Mouse (Mus musculus) left cerebral cortex, postnatal 14 days (tissue): ENCODE measurements at regions not wholly inside any gene's neighbourhood (a gene's known extent, or its start where the extent isn't known, plus 50 kb on each side); places are given as distances from the start of the nearest gene placed in this dataset.

Experiments used
- DNase-seq, 2 experiments: peaks; one replicate each; pipeline ENCODE4 v3.0.0; 2021 to 2022; ENCODE audit warnings: low spot score in 2 of 2, mixed read lengths in 1 of 2
- intact Hi-C: fragments of 180-260 bp; cut with DNase I; formaldehyde crosslinking; loops from one replicate; pipeline ENCODE4 v1.15.1; 2025

GRCm38 (mm10) chr3:34593279-34593678 lies 56.9 kb upstream of the Sox2 start:
- intact Hi-C loops: no loop called here
- no peak for DNase-seq

DNA sequence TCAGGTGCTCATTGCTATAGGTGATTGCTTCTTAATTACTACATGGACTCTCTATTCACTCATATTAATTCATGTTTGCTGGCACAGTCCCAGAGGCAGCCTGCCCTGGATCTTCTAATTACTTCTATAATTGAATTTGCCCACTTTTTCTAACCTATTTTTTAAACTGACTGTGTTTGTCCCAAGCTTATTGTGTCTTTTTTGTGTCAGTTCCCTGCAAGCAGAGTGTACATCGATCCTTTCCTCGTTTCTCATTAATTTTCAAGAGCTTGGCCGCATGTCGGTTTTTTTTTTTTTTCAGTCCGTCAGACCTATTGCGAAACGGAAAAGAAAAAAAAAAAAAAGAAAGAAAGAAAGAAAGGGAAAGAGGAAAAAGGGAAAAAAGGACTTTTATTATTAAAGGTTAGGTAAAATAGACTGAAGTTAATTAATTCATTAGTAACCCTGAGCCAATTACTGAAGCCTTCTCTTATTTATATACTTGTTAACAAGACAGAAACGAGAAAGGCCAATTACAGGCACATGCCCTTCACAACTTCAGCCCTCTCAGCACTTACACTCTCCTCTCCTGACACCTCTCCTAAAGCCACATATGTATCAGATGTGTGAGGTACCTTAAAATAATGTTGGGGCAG lies 72.2 kb upstream of the Sox2 start:
- intact Hi-C loops: no loop called here
- no peak for DNase-seq

DNA sequence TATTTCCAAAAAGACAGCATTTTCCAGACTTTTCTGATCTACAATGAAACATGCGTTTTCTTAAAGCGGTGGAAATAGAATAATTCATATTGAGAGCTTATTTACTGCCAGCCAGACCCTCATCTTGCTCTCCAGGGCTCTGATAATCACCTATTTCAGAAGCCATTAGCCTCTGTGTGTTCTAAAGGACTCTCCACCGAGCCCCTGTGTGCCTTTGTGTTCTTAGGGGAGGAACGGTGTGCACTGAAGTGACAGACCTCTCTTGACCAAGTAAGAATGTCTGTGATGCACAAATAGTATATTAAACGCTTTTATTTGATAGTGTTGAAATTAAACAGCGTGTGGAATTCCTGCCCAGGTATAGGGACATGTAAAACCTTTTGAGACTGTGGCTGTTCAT lies 73.1 kb upstream of the Sox2 start:
- intact Hi-C loops: no loop called here
- no peak for DNase-seq

DNA sequence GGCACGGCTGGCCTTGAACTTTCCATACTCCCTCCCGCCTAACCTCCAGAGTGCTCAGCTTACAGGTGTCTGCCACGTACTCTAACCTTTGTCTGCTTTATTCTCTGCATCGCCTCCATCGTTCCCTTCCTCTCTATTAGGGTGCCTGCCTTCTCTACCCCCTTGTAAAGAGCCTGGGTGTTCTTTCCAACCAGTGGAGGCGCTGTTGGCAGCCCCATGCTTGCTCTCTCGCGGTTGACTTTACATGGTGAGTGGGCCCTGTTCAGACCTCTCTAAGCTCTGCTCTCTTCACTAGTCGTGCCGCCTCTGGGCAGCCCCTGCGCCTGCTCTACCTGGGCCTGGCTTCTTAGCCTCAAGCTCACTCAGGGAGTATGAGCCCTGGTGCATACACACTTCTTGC lies 74.0 kb upstream of the Sox2 start:
- DNase-seq: no peak
- intact Hi-C loops: no loop called here

DNA sequence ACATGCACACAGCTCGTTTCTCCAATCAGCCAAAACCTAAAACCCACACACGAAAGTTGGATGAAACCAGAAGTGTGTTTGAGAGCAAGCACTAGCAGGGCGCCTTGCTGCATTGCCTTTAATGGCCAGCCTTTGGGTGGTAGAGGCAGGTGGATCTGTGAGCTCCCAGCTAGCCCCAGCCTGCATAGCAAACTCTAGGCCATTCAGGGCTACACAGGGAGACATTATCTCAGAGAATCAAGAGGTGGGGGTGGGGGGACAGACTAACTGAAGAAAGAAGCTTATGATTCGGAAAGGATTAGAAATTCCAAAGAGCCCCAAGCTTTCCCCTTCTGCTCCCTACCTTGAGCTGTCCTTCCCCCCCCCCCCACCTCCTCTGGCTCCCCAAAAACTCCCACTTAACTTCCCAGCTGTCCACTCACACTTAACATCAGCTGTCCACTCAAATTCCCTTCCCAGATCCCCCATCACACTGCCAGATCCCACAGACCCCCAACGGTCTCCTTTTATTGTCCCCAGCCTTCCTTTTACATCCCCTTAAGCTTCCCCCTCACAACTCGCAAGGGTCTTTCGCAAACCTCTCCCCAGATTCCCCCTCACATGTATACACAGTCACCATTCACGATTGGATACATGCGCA lies 75.4 kb upstream of the Sox2 start:
- intact Hi-C loops: no loop called here
- no peak for DNase-seq

DNA sequence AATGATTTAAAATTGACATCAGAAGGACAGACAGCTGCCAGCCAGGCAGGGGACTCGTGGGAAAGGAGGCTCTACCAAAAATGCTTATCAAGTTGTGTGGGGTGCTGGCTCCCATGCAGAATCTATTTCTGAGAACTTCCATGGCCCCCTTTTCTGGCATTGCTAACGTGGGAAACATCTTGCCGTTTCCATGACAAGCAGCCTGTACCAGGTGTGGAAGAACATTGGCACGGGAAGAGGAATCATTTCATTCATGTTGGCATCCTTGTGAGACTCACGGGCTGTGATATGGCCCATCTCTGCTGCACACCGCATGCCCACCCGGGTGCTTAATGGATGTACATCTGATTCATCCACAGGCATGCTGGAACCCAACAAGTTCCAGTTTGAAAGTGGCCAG lies 76.9 kb upstream of the Sox2 start:
- peak in 1 of 2 experiments; percentile 50 for DNase-seq
- intact Hi-C loops: no loop called here

GRCm38 (mm10) chr3:34572081-34572480 lies 78.1 kb upstream of the Sox2 start:
- intact Hi-C loops: no loop called here
- peak; percentile 83 to 87 for DNase-seq

DNA sequence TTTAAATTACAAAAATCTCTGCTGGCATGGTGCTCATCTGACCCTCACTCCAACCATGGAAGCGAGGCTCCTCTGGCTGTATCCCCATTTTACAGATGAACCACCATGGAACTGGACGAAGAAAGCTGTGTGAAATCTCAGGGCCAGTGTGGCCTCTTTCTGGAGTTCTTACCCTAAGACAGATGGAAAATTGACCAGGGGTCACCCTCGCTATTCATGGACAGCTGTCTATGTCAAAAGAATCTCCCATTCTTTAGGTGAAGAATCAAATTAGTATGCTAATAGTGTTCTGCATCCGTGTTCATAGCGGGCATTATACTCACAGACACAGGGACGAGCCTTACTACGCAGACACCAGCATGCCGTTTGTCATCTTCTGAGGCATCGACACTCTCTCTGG lies 78.6 kb upstream of the Sox2 start:
- no peak for DNase-seq
- intact Hi-C loops: no loop called here

DNA sequence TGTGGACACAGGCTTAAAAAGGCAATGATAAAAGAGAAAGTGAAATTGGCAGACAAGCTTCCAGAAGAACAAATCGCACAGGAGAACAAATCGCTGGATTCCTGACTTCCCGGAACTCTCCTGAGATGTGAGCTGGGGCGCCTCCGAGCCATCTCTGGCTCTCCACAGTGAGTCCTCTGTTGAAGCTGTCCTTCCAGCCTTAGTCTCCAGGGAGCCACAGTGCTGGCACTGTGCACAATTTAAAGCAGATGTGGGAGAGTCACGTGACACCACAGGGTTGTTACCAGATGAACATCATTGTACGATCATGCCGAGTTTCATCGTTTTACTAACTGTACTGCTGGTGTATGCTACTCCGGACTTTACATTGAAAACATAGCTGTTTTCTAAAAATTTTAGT lies 80.2 kb upstream of the Sox2 start:
- intact Hi-C loops: no loop called here
- DNase-seq: peak in 1 of 2 experiments; percentile 30

GRCm38 (mm10) chr3:34568086-34568650 lies 82.0 kb upstream of the Sox2 start:
- no peak for DNase-seq
- intact Hi-C loops: no loop called here

GRCm38 (mm10) chr3:34565386-34565785 lies 84.8 kb upstream of the Sox2 start:
- intact Hi-C loops: no loop called here
- no peak for DNase-seq

GRCm38 (mm10) chr3:34562893-34563292 lies 87.3 kb upstream of the Sox2 start:
- intact Hi-C loops: loop anchor here (5.0 kb wide), 2 partner anchors 79 to 121 kb away; no protein-coding TSS in a partner anchor
- DNase-seq: no peak

GRCm38 (mm10) chr3:34561709-34562108 lies 88.5 kb upstream of the Sox2 start:
- intact Hi-C loops: loop anchor here (5.0 kb wide), 2 partner anchors 81 to 119 kb away; no protein-coding TSS in a partner anchor
- no peak for DNase-seq

GRCm38 (mm10) chr3:34559841-34560703 lies 90.1 kb upstream of the Sox2 start:
- intact Hi-C loops: loop anchor here (5.0 kb wide), 2 partner anchors 82 to 118 kb away; no protein-coding TSS in a partner anchor
- DNase-seq: no peak

DNA sequence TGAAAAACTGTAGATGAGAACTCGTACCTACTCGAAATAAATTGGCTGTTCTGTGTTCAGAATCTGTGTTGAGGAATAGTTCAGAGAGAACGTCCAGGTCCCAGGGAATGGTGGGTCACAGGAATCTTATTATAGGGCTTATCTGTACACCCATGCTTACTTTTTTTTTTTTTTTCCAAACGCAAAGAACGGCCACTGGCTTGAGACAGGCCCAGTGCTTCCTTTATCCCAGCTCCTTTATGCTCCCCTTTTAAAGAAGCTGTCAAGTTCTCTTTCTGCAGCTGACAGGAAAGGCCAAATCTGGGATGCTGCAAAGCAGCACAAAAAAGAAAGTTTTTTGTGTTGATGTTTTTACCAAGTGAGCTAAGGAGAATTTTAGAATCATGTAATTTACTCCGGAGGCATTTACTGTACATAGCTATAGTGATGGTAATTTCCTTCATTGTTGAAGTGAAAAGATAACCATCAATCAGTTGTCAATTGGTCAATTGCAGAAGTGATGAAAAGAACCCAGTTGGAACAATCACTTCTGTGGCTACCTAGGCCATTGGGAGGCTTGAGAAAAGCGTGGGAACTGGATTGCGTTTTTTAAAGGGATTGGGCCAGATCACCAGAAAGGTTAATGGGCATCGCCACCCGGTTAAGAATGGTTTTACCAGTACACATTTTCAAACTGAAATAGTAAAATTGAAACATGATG lies 91.2 kb upstream of the Sox2 start:
- intact Hi-C loops: no loop called here

GRCm38 (mm10) chr3:34552542-34553208 lies 97.5 kb upstream of the Sox2 start:
- DNase-seq: no peak
- intact Hi-C loops: no loop called here

More for the DNA sequence above, 91.2 kb upstream of the Sox2 start:
- no peak for DNase-seq

DNA sequence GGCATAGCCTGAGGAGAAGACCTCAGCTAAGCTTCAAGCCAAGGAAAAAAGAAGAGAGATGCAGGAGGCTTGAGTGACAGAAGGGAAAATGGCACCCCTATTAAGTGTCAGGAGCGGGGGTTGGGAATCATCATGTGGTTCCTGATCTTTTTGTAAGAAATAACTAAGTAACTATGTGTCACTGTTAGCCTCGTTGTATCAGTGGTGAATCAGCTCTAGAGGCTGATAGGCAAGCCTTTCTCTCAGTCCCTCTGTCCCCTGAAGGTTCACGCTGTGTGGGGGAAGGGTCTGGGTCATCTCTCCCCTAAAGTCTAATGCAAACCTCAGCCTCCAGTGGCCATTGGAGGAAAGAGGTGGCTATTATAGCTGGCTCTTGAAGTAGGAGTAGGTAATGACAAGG lies 99.1 kb upstream of the Sox2 start:
- intact Hi-C loops: no loop called here

DNA sequence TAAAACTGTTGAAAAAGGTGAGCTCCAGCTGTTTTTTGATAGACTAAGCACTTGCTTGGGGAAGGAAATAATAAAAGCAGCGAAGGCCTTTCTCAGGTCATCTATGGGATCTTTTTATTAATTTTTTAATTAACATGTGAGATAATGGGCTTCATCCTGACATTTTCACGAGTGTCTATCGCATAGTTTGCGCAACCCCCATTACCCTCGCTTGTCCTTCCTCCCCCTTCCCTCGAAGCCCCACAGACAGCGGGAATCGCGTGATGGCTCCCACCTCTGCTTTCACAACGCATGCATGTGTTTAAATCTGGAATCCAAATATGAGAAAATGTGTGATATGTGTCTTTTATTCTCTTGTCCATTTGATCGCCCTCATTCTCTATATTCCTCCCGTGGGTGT lies 100.0 kb upstream of the Sox2 start:
- intact Hi-C loops: no loop called here
- no peak for DNase-seq

More for the DNA sequence above, 99.1 kb upstream of the Sox2 start:
- no peak for DNase-seq

DNA sequence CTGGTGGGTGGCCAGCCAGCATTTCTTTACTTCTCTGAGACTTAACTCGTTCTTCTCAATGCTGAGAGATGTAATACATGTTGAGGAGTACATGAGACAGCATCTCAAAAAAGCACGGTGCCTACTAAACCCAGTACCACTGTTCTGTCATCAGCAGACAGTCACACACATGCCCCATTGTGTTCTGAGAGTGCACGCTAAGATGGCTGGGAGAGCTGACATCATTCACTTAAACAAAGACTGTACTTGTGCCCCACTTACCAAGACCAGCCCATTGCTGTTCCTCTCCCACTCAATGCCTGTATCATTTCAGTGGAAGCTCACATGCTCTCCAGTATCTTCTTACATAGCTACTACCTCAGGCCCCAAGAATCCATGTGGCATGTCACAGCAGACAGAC lies 117.8 kb upstream of the Sox2 start:
- DNase-seq: peak in 1 of 2 experiments; percentile 22

More for the DNA sequence above, 117.8 kb upstream of the Sox2 start:
- intact Hi-C loops: no loop called here
